Mouse (Mus musculus) neutrophil, adult 83 days (primary cell): ENCODE results near the gene Prss34. TPM values are rescaled to one million over a fixed set of nuclear protein-coding genes. Genes with fewer than 3 reads are reported as not detected.

Experiments used
- total RNA-seq, 2 experiments: library from RNA; stranded (reverse); gene quantifications; one replicate each; pipeline ENCODE4 v1.2.4; 2023

Prss34 gene
- 100 to 1,000 TPM; 125 to 158 TPM for total RNA-seq

DNA sequence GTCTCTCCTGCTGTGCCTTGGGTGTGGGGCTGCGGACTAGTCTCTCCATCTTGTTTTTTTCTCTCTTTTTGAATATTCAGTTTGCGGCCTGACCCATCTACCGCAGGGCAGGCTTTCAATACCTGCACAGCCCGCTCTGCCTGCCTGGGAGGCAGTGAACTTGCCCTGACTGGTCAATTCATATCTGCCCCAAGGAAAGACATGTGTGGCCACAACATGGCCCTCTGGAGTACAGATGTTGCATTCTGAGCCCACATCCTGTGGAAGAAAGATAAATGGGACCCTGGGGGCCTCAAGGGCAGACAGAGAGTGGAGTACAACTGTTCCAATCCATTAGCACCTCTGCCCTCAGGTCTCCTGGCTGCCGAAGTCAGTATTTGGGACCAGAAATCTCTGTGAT, at the start of gene Prss34:
TSS of gene Prss34 (plus strand) at position 301 of the 400 bp plus-strand sequence.

DNA sequence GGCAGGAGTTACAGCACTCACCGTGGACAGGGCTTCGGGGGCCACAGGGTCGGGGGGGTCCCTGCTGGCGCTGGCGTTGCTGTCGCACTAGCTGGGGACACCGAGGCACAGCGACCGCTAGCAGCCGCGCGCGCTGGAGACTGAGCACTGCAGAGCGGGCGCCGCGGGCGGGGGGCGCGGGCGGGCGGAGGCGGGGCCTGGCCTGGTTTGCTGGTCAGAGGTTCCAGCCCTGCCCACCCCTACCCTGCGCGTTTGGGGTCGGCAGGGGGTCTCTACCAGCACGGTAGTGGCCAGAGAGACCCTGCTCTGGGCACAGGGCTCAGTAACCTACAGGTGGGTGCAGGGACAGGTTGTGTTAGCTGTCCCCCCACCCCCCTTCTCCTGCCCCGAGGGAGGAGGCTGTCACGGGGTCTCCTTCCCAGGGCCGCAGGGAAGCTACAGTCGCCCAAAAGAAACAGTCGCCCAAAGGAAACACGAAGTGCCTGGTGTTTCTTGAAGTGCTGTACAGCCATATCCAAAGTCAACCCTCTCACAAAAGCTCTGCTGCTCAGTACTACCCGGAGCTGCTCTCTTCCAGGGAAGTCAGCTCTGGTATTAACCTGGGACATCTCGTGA, 41.9 kb upstream of the Prss34 start, which contains the start of gene Baiap3:
TSS of gene Baiap3 (minus strand) at position 225 of the 615 bp plus-strand sequence.

DNA sequence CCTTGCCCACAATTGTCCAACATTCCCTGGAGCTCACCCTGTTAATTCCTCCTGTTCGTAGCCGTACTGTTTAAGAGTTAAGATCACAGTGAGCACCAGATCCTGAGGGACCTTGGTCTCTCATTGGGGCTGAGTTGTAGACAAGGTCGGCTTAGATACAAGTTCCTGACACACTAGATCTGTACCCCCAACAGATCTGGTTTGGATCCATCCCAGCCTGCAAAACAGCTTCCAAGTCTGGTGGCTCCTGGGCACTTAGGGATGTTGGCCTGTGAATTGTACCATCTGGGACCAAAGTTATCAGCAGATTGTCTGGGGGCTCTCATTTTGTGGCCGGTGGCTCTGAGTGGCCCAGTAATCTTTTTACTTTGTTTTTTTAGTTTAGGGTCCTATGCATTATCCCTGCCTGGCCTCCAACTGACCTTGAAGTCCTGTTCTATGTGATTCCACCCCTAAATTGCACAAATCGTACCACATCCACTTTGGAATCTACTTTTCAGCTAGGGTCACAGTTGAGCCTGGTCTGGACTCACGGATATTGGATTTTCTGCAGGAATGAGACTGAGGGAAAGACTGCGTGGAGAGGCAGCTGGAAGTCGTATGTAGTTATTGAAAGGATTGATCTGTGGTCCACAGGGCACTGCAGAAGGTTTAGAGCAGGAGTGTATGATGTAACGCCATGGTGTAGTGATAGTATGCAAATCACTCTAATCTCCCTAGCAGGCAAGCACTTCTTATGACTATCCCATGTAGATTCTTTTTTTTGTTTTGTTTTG, 23.4 kb upstream of the Prss34 start, which contains the start of gene Ube2i:
TSS of gene Ube2i (minus strand) at position 52 of the 776 bp plus-strand sequence.

DNA sequence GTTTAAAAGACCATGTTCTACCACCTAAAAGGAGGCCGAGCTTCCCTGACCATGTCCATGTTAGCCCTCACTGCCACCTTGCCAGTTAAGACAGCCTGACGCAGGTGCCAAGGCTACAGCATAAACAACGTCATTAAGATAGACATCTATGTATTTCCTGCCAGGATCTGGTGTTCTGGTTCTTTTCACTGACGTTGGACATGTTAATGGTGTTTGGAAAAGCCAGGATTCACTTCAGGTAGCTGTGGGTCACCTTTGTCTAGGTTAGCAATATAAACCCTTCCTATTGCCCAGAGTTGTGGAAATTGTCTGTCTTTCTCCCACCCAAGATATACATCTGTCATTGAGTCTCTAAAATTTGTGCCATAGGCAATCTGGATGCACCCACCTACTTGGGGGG, 10.2 kb downstream of the Prss34 start, which contains the start of gene Prss28:
TSS of gene Prss28 (plus strand) at position 301 of the 400 bp plus-strand sequence.

DNA sequence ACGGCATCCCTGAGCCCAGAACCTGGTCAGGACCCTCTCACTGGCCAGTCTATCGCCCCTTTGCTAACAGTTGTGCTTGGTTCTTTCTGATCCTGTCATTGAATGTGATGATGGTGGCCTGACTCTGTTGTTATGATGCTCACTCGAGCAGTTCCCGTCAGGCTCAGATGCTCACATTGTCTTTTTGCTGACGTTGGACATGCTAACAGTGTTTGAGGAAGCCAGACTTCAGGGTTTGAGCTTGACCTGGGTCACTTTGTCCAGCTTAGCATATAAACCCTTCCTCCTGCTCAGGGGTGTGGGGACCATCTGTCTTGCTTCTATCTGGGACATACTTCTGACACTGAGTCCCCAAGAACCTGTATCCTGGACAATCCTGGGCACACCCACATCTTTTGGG, 20.2 kb downstream of the Prss34 start, which contains the start of gene Prss29:
TSS of gene Prss29 (plus strand) at position 301 of the 400 bp plus-strand sequence.

DNA sequence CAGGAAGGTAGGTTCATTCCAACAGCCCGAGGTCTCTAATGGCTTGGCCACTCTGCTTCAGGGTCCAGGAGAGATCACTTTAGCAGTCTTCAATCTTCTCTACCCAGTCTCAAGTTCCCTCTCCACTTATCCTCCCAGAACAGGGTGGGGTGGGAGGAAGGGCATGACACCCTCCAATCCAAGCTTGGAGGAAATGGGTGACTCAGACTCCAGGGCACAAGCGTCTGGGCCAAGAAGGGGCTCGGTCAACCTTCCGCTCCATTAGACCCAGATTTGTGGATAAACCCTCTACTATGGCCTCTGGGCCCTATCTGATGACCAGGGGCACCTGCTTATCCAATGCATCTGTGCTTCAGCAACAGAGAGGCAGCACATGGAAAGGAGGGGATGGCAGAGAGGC, 47.3 kb downstream of the Prss34 start, which contains the start of gene Tpsab1:
TSS of gene Tpsab1 (minus strand) at position 101 of the 400 bp plus-strand sequence.

Other genes starting within 250 kb of the Prss34 start
- not detected for gene Tmem204, start 214.8 kb upstream of the Prss34 start, total RNA-seq
- gene Telo2, start 182.4 kb upstream of the Prss34 start, total RNA-seq = 10 to 100 TPM; 10.4 to 11.8 TPM
- gene Ptx4, start 177.6 kb upstream of the Prss34 start, total RNA-seq = not detected
- gene Clcn7, start 165.0 kb upstream of the Prss34 start, total RNA-seq = 10 to 100 TPM; 27.5 to 31.4 TPM
- gene Ccdc154, start 135.9 kb upstream of the Prss34 start, total RNA-seq = under 1 TPM in 1 of 2 experiments, not detected in 1; 0.22 TPM
- gene Gm38655, start 122.9 kb upstream of the Prss34 start, total RNA-seq = not detected
- 1 to 10 TPM; 5.6 to 6.3 TPM for gene BC003965, start 113.8 kb upstream of the Prss34 start, total RNA-seq
- gene Unkl, start 110.0 kb upstream of the Prss34 start, total RNA-seq = 10 to 100 TPM; 15.9 to 21.7 TPM
- gene Gnptg, start 58.3 kb upstream of the Prss34 start, total RNA-seq = 10 to 100 TPM; 13.4 to 15.4 TPM
- 1 to 10 TPM; 7.6 to 7.7 TPM for gene Tsr3, start 58.2 kb upstream of the Prss34 start, total RNA-seq
- gene Baiap3, start 42.0 kb upstream of the Prss34 start, total RNA-seq = 1 to 10 TPM; 5.4 to 8.2 TPM
- gene Ube2i, start 23.8 kb upstream of the Prss34 start, total RNA-seq = 100 to 1,000 TPM; 193 to 202 TPM
- not detected for gene Prss28, start 10.3 kb downstream of the Prss34 start, total RNA-seq
- not detected for gene Prss29, start 20.3 kb downstream of the Prss34 start, total RNA-seq
- gene Tpsab1, start 47.2 kb downstream of the Prss34 start, total RNA-seq = not detected
- not detected for gene Tpsb2, start 67.9 kb downstream of the Prss34 start, total RNA-seq
- gene Tpsg1, start 70.9 kb downstream of the Prss34 start, total RNA-seq = not detected
- 1 to 10 TPM in 1 of 2 experiments, under 1 TPM in 1; 0.39 to 1.5 TPM for gene Cacna1h, start 135.4 kb downstream of the Prss34 start, total RNA-seq
- gene Tekt4, start 156.2 kb downstream of the Prss34 start, total RNA-seq = not detected
- gene Sstr5, start 198.9 kb downstream of the Prss34 start, total RNA-seq = not detected